Mouse (Mus musculus) forebrain, embryonic 15.5 days (tissue): ENCODE results near the gene Mphosph9. TPM values are rescaled to one million over a fixed set of nuclear protein-coding genes. Genes with fewer than 3 reads are reported as not detected.

Source experiments
- ATAC-seq: fragments of 200-750 bp; cut with Nextera tagmentation; replicated peaks from 2 replicates; pipeline ENCODE4 v1.8.0; 2017; ENCODE audit warnings: mild to moderate bottlenecking, moderate TSS enrichment, moderate library complexity
- H3K27ac ChIP-seq: fragments of 300-500 bp; sonication (generic); replicated peaks from 2 replicates; pipeline ENCODE4 v1.5.1; 2015; ENCODE audit warnings: mild to moderate bottlenecking, inconsistent platforms
- H3K27me3 ChIP-seq: fragments of 300-500 bp; sonication (generic); 2 replicates; pipeline ENCODE4 v1.6.1; 2015; ENCODE audit warnings: inconsistent platforms
- H3K36me3 ChIP-seq: fragments of 300-500 bp; sonication (generic); 2 replicates; pipeline ENCODE4 v1.6.1; 2015; ENCODE audit warnings: mild to moderate bottlenecking, inconsistent platforms
- H3K4me1 ChIP-seq: fragments of 300-500 bp; sonication (generic); 2 replicates; pipeline ENCODE4 v1.6.1; 2015; ENCODE audit warnings: inconsistent platforms
- H3K4me2 ChIP-seq: fragments of 300-500 bp; sonication (generic); replicated peaks from 2 replicates; pipeline ENCODE4 v1.6.1; 2015; ENCODE audit warnings: mild to moderate bottlenecking, inconsistent platforms
- H3K4me3 ChIP-seq: fragments of 300-500 bp; sonication (generic); 2 replicates; pipeline ENCODE4 v1.5.1; 2015; ENCODE audit warnings: mild to moderate bottlenecking, inconsistent platforms
- H3K9ac ChIP-seq: fragments of 300-500 bp; sonication (generic); replicated peaks from 2 replicates; pipeline ENCODE4 v1.6.1; 2015; ENCODE audit warnings: mild to moderate bottlenecking, inconsistent platforms
- H3K9me3 ChIP-seq: fragments of 300-500 bp; sonication (generic); 2 replicates; pipeline ENCODE4 v1.6.1; 2016; ENCODE audit warnings: inconsistent platforms
- WGBS: fragments of 180-500 bp; shearing (Covaris S2); methylation state at CpG from one replicate; pipeline ENCODE4 v1.1.7; 2015; ENCODE audit warnings: mixed read lengths; 5-methylcytosine and 5-hydroxymethylcytosine counted together
- polyA plus RNA-seq: library from polyadenylated mRNA; unstranded; fragments of >200 nt; fragmentation: Nextera tagmentation; extraction: Ambion mirVana; gene quantifications from 2 replicates; pipeline ENCODE4 v1.2.1, GENCODE M21; 2015

The Mphosph9 gene
- polyA plus RNA-seq, 1 experiment from 2014 or later, result 16.4 TPM

GRCm38 (mm10) chr5:124216403-124216802 lies 111.4 kb downstream of the Mphosph9 start:
- no peak for ATAC-seq
- WGBS, result 90% methylated on average over 6 of the region's 6 CpGs
- Histone ChIP-seq H3K9me3 (no peaks in the 10 kb centered on the region), H3K36me3 (no peaks in the 10 kb centered on the region), H3K9ac (no peak overlapping the region), H3K4me1 (peaks cover 31% of the 10 kb centered on the region), H3K4me3 (no peak overlapping the region), H3K27ac (no peak overlapping the region), H3K4me2 (no peak overlapping the region), H3K27me3 (no peaks in the 10 kb centered on the region)

GRCm38 (mm10) chr5:124215647-124216046 lies 112.1 kb downstream of the Mphosph9 start:
- ATAC-seq, result no peak
- H3K36me3 ChIP-seq, result no peaks in the 10 kb centered on the region
- WGBS, result 83% methylated on average over 10 of the region's 10 CpGs
- H3K4me2 ChIP-seq, result no peak overlapping the region
- peaks cover 29% of the 10 kb centered on the region for H3K4me1 ChIP-seq
- no peak overlapping the region for H3K9ac ChIP-seq
- no peak overlapping the region for H3K4me3 ChIP-seq
- H3K27me3 ChIP-seq, result no peaks in the 10 kb centered on the region
- no peaks in the 10 kb centered on the region for H3K9me3 ChIP-seq
- H3K27ac ChIP-seq, result no peak overlapping the region

- no peak for ATAC-seq
- peak overlapping the region; percentile 31; the same call in 1 of the 2 replicates for H3K27ac ChIP-seq
- no peaks in the 10 kb centered on the region for H3K27me3 ChIP-seq
- H3K9me3 ChIP-seq, result no peaks in the 10 kb centered on the region
- no peaks in the 10 kb centered on the region for H3K36me3 ChIP-seq
- H3K4me2 ChIP-seq, result no peak overlapping the region
- 81% methylated on average over 14 of the region's 14 CpGs for WGBS
- H3K9ac ChIP-seq, result no peak overlapping the region
- peaks cover 23% of the 10 kb centered on the region for H3K4me1 ChIP-seq
- no peak overlapping the region for H3K4me3 ChIP-seq
Observed at GRCm38 (mm10) chr5:124214516-124215145, 113.1 kb downstream of the Mphosph9 start.

- WGBS, result 81% methylated on average over 13 of the region's 13 CpGs
- Histone ChIP-seq H3K4me2 (no peak overlapping the region), H3K4me3 (no peak overlapping the region), H3K27me3 (no peaks in the 10 kb centered on the region), H3K27ac (0 out of 2 replicates have a peak overlapping the region, but pooled peaks have one; percentile 31), H3K9me3 (no peaks in the 10 kb centered on the region), H3K9ac (no peak overlapping the region), H3K4me1 (peaks cover 15% of the 10 kb centered on the region), H3K36me3 (no peaks in the 10 kb centered on the region)
- ATAC-seq, result no peak
Observed at GRCm38 (mm10) chr5:124213588-124214469, 113.9 kb downstream of the Mphosph9 start.

- ATAC-seq, result no peak
- Histone ChIP-seq H3K4me2 (no peak overlapping the region), H3K9me3 (no peaks in the 10 kb centered on the region), H3K36me3 (no peaks in the 10 kb centered on the region), H3K4me1 (peaks cover 16% of the 10 kb centered on the region), H3K27ac (no peak overlapping the region), H3K4me3 (no peak overlapping the region), H3K9ac (no peak overlapping the region), H3K27me3 (no peaks in the 10 kb centered on the region)
- WGBS, result 92% methylated on average over 2 of the region's 2 CpGs
Observed at GRCm38 (mm10) chr5:124211669-124212068, 116.1 kb downstream of the Mphosph9 start.

- WGBS, result 76% methylated on average over 8 of the region's 8 CpGs
- Histone ChIP-seq H3K4me2 (no peak overlapping the region), H3K4me1 (peaks cover 16% of the 10 kb centered on the region), H3K27ac (no peak overlapping the region), H3K36me3 (no peaks in the 10 kb centered on the region), H3K4me3 (no peak overlapping the region), H3K9ac (no peak overlapping the region), H3K27me3 (no peaks in the 10 kb centered on the region), H3K9me3 (no peaks in the 10 kb centered on the region)
- no peak for ATAC-seq
Observed at GRCm38 (mm10) chr5:124211234-124211633, 116.5 kb downstream of the Mphosph9 start.

GRCm38 (mm10) chr5:124210281-124211016 lies 117.3 kb downstream of the Mphosph9 start:
- Histone ChIP-seq H3K36me3 (no peaks in the 10 kb centered on the region), H3K4me3 (no peak overlapping the region), H3K4me2 (no peak overlapping the region), H3K4me1 (peaks cover 16% of the 10 kb centered on the region), H3K9ac (no peak overlapping the region), H3K27me3 (no peaks in the 10 kb centered on the region), H3K9me3 (no peaks in the 10 kb centered on the region), H3K27ac (no peak overlapping the region)
- no peak for ATAC-seq
- 72% methylated on average over 18 of the region's 18 CpGs for WGBS

- no peaks in the 10 kb centered on the region for H3K9me3 ChIP-seq
- no peaks in the 10 kb centered on the region for H3K36me3 ChIP-seq
- H3K4me1 ChIP-seq, result peaks cover 10% of the 10 kb centered on the region
- WGBS, result 58% methylated on average over 6 of the region's 6 CpGs
- ATAC-seq, result no peak
- H3K4me2 ChIP-seq, result no peak overlapping the region
- H3K9ac ChIP-seq, result no peak overlapping the region
- H3K27me3 ChIP-seq, result no peaks in the 10 kb centered on the region
- H3K4me3 ChIP-seq, result no peak overlapping the region
- H3K27ac ChIP-seq, result no peak overlapping the region
Observed at GRCm38 (mm10) chr5:124209850-124210249, 117.9 kb downstream of the Mphosph9 start.

- Histone ChIP-seq H3K4me2 (no peak overlapping the region), H3K27me3 (no peaks in the 10 kb centered on the region), H3K4me3 (no peak overlapping the region), H3K36me3 (no peaks in the 10 kb centered on the region), H3K9ac (no peak overlapping the region), H3K9me3 (no peaks in the 10 kb centered on the region), H3K4me1 (peaks cover 7% of the 10 kb centered on the region; the same call in 1 of the 2 replicates), H3K27ac (no peak overlapping the region)
- ATAC-seq, result no peak
- WGBS, result 59% methylated on average over 8 of the region's 8 CpGs
Observed at GRCm38 (mm10) chr5:124208030-124208429, 119.7 kb downstream of the Mphosph9 start.

- Histone ChIP-seq H3K27ac (no peak overlapping the region), H3K9me3 (no peaks in the 10 kb centered on the region), H3K27me3 (no peaks in the 10 kb centered on the region), H3K9ac (no peak overlapping the region), H3K4me1 (peaks cover 7% of the 10 kb centered on the region; the same call in 1 of the 2 replicates), H3K36me3 (no peaks in the 10 kb centered on the region), H3K4me3 (no peak overlapping the region), H3K4me2 (no peak overlapping the region)
- 69% methylated on average over 13 of the region's 13 CpGs for WGBS
- no peak for ATAC-seq
Observed at GRCm38 (mm10) chr5:124206481-124207038, 121.2 kb downstream of the Mphosph9 start.

GRCm38 (mm10) chr5:124205809-124206380 lies 121.9 kb downstream of the Mphosph9 start:
- H3K4me3 ChIP-seq, result no peak overlapping the region
- no peak overlapping the region for H3K4me2 ChIP-seq
- no peak for ATAC-seq
- peaks cover 3% of the 10 kb centered on the region; the same call in 1 of the 2 replicates for H3K4me1 ChIP-seq
- H3K9me3 ChIP-seq, result no peaks in the 10 kb centered on the region
- H3K27me3 ChIP-seq, result no peaks in the 10 kb centered on the region
- H3K27ac ChIP-seq, result no peak overlapping the region
- WGBS, result 59% methylated on average over 5 of the region's 5 CpGs
- H3K9ac ChIP-seq, result no peak overlapping the region
- H3K36me3 ChIP-seq, result no peaks in the 10 kb centered on the region
